Mouse (Mus musculus): Measurements from ENCODE around the gene Cdkn1b.
A peak's percentile ranks its signal among the peaks of the same experiment; 100 is the strongest.

Gene Cdkn1b

GRCm38 (mm10) chr6:134928889-134929310 is 8.7 kb downstream of the Cdkn1b start:
- DNase-seq (ENCODE audit: low spot score) = peak; percentile 46

- DNase-seq (ENCODE audit: low spot score) = no peak
These were observed 9.7 kb downstream of the Cdkn1b start for GRCm38 (mm10) chr6:134929926-134930325.

- DNase-seq (ENCODE audit: low spot score) = no peak
These were observed 10.2 kb downstream of the Cdkn1b start for GRCm38 (mm10) chr6:134930383-134930782.

GRCm38 (mm10) chr6:134931146-134931545 is 10.9 kb downstream of the Cdkn1b start:
- no peak for DNase-seq (ENCODE audit: low spot score)

- DNase-seq (ENCODE audit: low spot score) = no peak
These were observed 12.4 kb downstream of the Cdkn1b start for GRCm38 (mm10) chr6:134932486-134933206.

- no peak for DNase-seq (ENCODE audit: low spot score)
These were observed 13.0 kb downstream of the Cdkn1b start for GRCm38 (mm10) chr6:134933207-134933558.

GRCm38 (mm10) chr6:134934305-134934704 is 14.1 kb downstream of the Cdkn1b start:
- no peak for DNase-seq (ENCODE audit: low spot score)

- DNase-seq (ENCODE audit: low spot score) = no peak
These were observed 19.6 kb downstream of the Cdkn1b start for GRCm38 (mm10) chr6:134939781-134940180.

- no peak for DNase-seq (ENCODE audit: low spot score)
These were observed 23.7 kb downstream of the Cdkn1b start for GRCm38 (mm10) chr6:134943759-134944407.

- DNase-seq (ENCODE audit: low spot score) = no peak
These were observed 25.9 kb downstream of the Cdkn1b start for GRCm38 (mm10) chr6:134946054-134946453.

- DNase-seq (ENCODE audit: low spot score) = no peak
These were observed 26.7 kb downstream of the Cdkn1b start for GRCm38 (mm10) chr6:134946858-134947257.

- peak; percentile 92 for DNase-seq (ENCODE audit: low spot score)
These were observed 27.3 kb downstream of the Cdkn1b start for GRCm38 (mm10) chr6:134947311-134948087.

- DNase-seq (ENCODE audit: low spot score) = no peak
These were observed 28.4 kb downstream of the Cdkn1b start for GRCm38 (mm10) chr6:134948522-134949061.

- DNase-seq (ENCODE audit: low spot score) = no peak
These were observed 29.0 kb downstream of the Cdkn1b start for GRCm38 (mm10) chr6:134949241-134949640.

GRCm38 (mm10) chr6:134951364-134951763 is 31.2 kb downstream of the Cdkn1b start:
- DNase-seq (ENCODE audit: low spot score) = no peak

GRCm38 (mm10) chr6:134953976-134954375 is 33.8 kb downstream of the Cdkn1b start:
- no peak for DNase-seq (ENCODE audit: low spot score)

- DNase-seq (ENCODE audit: low spot score) = no peak
These were observed 36.2 kb downstream of the Cdkn1b start for GRCm38 (mm10) chr6:134956388-134956787.

GRCm38 (mm10) chr6:134961286-134961685 is 41.1 kb downstream of the Cdkn1b start:
- DNase-seq (ENCODE audit: low spot score) = no peak

GRCm38 (mm10) chr6:134961858-134962517 is 41.8 kb downstream of the Cdkn1b start:
- no peak for DNase-seq (ENCODE audit: low spot score)

GRCm38 (mm10) chr6:134962518-134962893 is 42.3 kb downstream of the Cdkn1b start:
- no peak for DNase-seq (ENCODE audit: low spot score)

- DNase-seq (ENCODE audit: low spot score) = no peak
These were observed 43.7 kb downstream of the Cdkn1b start for GRCm38 (mm10) chr6:134963910-134964309.

- DNase-seq (ENCODE audit: low spot score) = no peak
These were observed 46.5 kb downstream of the Cdkn1b start for GRCm38 (mm10) chr6:134966681-134967080.

All from adipocyte (in vitro differentiated cells).